Comparison of ENCODE assay signal across 8 mouse cellular contexts in the genomic region with DNA sequence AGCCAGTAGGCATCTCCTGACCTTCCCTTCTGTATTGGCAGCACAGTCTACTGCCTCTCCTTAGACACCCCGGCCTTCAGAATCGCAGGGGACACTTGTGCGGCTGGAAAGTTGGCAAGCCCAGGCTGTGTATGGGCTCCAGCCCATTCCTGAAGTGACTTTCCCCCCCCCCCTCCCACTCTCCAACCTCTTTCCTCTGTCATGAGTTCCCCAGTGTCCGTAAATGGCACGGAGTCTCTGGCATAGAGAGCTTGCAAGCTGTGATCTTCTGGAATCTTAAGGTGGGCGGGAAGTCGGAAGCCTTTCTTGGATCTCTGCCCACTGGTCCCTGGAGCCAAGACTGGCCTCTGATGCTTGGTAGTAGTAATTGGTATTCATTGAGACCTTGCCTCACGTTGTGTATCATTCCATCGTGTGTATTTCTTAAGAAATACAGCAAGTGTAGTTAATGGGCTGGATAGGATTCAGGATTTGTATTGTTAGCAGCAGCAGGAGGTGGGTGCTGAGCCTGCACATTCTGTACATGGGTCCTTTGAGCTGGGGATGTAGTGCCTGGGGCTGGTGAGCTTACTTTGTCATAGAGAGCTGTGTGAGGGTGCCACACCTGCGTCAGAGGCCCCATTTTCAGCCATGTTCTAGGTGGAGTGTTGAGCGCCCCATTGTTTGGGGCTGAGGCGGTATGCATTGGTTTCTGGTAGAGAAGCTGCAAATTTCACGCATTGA.
DNase-seq lines count a peak whose midpoint lies in the region; ATAC-seq and TF ChIP-seq lines count a peak whose summit lies in the region.

No protein-coding gene starts in this region.

- TF ChIP-seq CTCF in layer of hippocampus, adult 2 months (conservative IDR thresholded peaks at IDR 0.05) = no peak

- H3K9me3 ChIP-seq in forebrain, embryonic 10.5 days = peaks cover 7% of the 10 kb centered on the region; the same call in 1 of the 2 replicates
- H3K9me3 ChIP-seq in forebrain, embryonic 11.5 days (ENCODE audit: control insufficient read depth, low read length) = no peaks in the 10 kb centered on the region
- H3K9me3 ChIP-seq in intestine, embryonic 15.5 days = no peaks in the 10 kb centered on the region

- H3K4me3 ChIP-seq in forebrain, embryonic 10.5 days = no peak overlapping the region
- H3K4me3 ChIP-seq in forebrain, embryonic 11.5 days (ENCODE audit: low read depth, low read length) = no peak overlapping the region
- H3K4me3 ChIP-seq in layer of hippocampus, adult 2 months = no peak overlapping the region
- H3K4me3 ChIP-seq in intestine, embryonic 15.5 days (replicated peaks) = no peak overlapping the region

- peaks cover 59% of the 10 kb centered on the region for H3K36me3 ChIP-seq in forebrain, embryonic 10.5 days (replicated peaks)
- H3K36me3 ChIP-seq in forebrain, embryonic 11.5 days (ENCODE audit: control insufficient read depth, insufficient read depth, low read length) = no peaks in the 10 kb centered on the region; the same call in 1 of the 2 replicates
- 0 out of 2 replicates have a peak, but pooled peaks cover 3% of the 10 kb centered on the region for H3K36me3 ChIP-seq in intestine, embryonic 15.5 days

- H3K9ac ChIP-seq in forebrain, embryonic 11.5 days (ENCODE audit: low read length) = no peak overlapping the region
- H3K9ac ChIP-seq in intestine, embryonic 15.5 days = no peak overlapping the region

- no peak overlapping the region for H3K4me2 ChIP-seq in forebrain, embryonic 11.5 days (ENCODE audit: low read depth, low read length, severe bottlenecking)
- no peak overlapping the region for H3K4me2 ChIP-seq in intestine, embryonic 15.5 days (replicated peaks)

- no peak for DNase-seq in forebrain, embryonic 10.5 days (ENCODE audit: extremely low spot score, low spot score)
- no peak for DNase-seq in forebrain, embryonic 11.5 days (ENCODE audit: low spot score)
- peak; percentile 39 for DNase-seq in adrenal gland, postnatal 25 days
- DNase-seq in heart, adult 8-10 months (ENCODE audit: low spot score) = peak; percentile 72
- peak; percentile 25 to 33 for DNase-seq in layer of hippocampus, adult 2 months (ENCODE audit: low spot score in 2 of 2)
- peak; percentile 26 to 50 for DNase-seq in right cerebral cortex, adult 2 months (ENCODE audit: low spot score in 2 of 2)
- no peak for DNase-seq in c-Kit-positive CD71-positive TER-119-positive erythroid progenitor cells, embryonic 14.5 days (ENCODE audit: low spot score)

- no peak for ATAC-seq in forebrain, embryonic 11.5 days (replicated peaks; ENCODE audit: low FRiP score)
- no peak for ATAC-seq in intestine, embryonic 15.5 days

- H3K27ac ChIP-seq in forebrain, embryonic 10.5 days = 0 out of 2 replicates have a peak overlapping the region, but pooled peaks have one; percentile 1
- no peak overlapping the region for H3K27ac ChIP-seq in forebrain, embryonic 11.5 days (ENCODE audit: low read depth, low read length)
- H3K27ac ChIP-seq in layer of hippocampus, adult 2 months = peak overlapping the region; percentile 32; the same call in 1 of the 2 replicates
- no peak overlapping the region for H3K27ac ChIP-seq in intestine, embryonic 15.5 days

- 90% methylated on average over 13 of the region's 13 CpGs for whole genome bisulfite sequencing in forebrain, embryonic 10.5 days
- 80% methylated on average over 13 of the region's 13 CpGs for WGBS in forebrain, embryonic 11.5 days
- WGBS in intestine, embryonic 15.5 days = 72% methylated on average over 13 of the region's 13 CpGs

- H3K27me3 ChIP-seq in forebrain, embryonic 10.5 days (ENCODE audit: poor library complexity, severe bottlenecking) = no peaks in the 10 kb centered on the region
- H3K27me3 ChIP-seq in forebrain, embryonic 11.5 days (ENCODE audit: control insufficient read depth, insufficient read depth, low read length) = no peaks in the 10 kb centered on the region
- no peaks in the 10 kb centered on the region for H3K27me3 ChIP-seq in intestine, embryonic 15.5 days (replicated peaks)

- H3K4me1 ChIP-seq in forebrain, embryonic 10.5 days = peaks cover 36% of the 10 kb centered on the region
- H3K4me1 ChIP-seq in forebrain, embryonic 11.5 days (replicated peaks; ENCODE audit: control insufficient read depth, insufficient read depth, low read length) = no peaks in the 10 kb centered on the region
- peaks cover 12% of the 10 kb centered on the region; the same call in 1 of the 2 replicates for H3K4me1 ChIP-seq in intestine, embryonic 15.5 days (replicated peaks)

Comparison
In these comparisons a context has a peak if more than half of its experiments do, and no peak if none do; other contexts are left out.
1. H3K27ac ChIP-seq: peak in forebrain, embryonic 10.5 days (single experiment) and layer of hippocampus, adult 2 months (single experiment); none in forebrain, embryonic 11.5 days (single experiment) and intestine, embryonic 15.5 days (single experiment).
2. DNase-seq: peak in adrenal gland, postnatal 25 days (single experiment), heart, adult 8-10 months (single experiment), layer of hippocampus, adult 2 months (2 of 2) and right cerebral cortex, adult 2 months (2 of 2); none in forebrain, embryonic 10.5 days (single experiment), forebrain, embryonic 11.5 days (single experiment) and c-Kit-positive CD71-positive TER-119-positive erythroid progenitor cells, embryonic 14.5 days (single experiment).